Mouse (Mus musculus): ENCODE measurements around the gene Agbl2. TPM values are rescaled to one million over a fixed set of nuclear protein-coding genes. Genes with fewer than 3 reads are reported as not detected.

The Agbl2 gene
- polyA plus RNA-seq, 1 experiment = not detected

- Histone ChIP-seq H3K4me1 (ENCODE audit: control insufficient read depth) (peaks cover 38% of the 10 kb centered on the region), H3K27me3 (ENCODE audit: control insufficient read depth) (peaks cover 8% of the 10 kb centered on the region), H3K9me3 (ENCODE audit: control insufficient read depth, low read length) (no peaks in the 10 kb centered on the region), H3K4me3 (replicated peaks) (no peak overlapping the region), H3K36me3 (ENCODE audit: control insufficient read depth) (peaks cover under 1% of the 10 kb centered on the region; the same call in 1 of the 2 replicates)
- TF ChIP-seq TAL1 (IDR thresholded peaks at IDR 0.05; ENCODE audit: low read length) = no peak
These were observed 91.5 kb downstream of the Agbl2 start for GRCm38 (mm10) chr2:90874025-90874424.

- peaks cover 39% of the 10 kb centered on the region for H3K4me1 ChIP-seq (ENCODE audit: control insufficient read depth)
- no peaks in the 10 kb centered on the region for H3K36me3 ChIP-seq (ENCODE audit: control insufficient read depth)
- no peak overlapping the region for H3K4me3 ChIP-seq (replicated peaks)
- TF ChIP-seq TAL1 (IDR thresholded peaks at IDR 0.05; ENCODE audit: low read length) (no peak), GATA1 (IDR thresholded peaks at IDR 0.05; ENCODE audit: low read length) (no peak)
- no peaks in the 10 kb centered on the region for H3K9me3 ChIP-seq (ENCODE audit: control insufficient read depth, low read length)
- peaks cover 19% of the 10 kb centered on the region for H3K27me3 ChIP-seq (ENCODE audit: control insufficient read depth)
These were observed 92.7 kb downstream of the Agbl2 start for GRCm38 (mm10) chr2:90875239-90875638.

- Histone ChIP-seq H3K27me3 (ENCODE audit: control insufficient read depth) (peaks cover 37% of the 10 kb centered on the region), H3K9me3 (ENCODE audit: control insufficient read depth, low read length) (no peaks in the 10 kb centered on the region), H3K4me1 (ENCODE audit: control insufficient read depth) (peaks cover 25% of the 10 kb centered on the region), H3K4me3 (replicated peaks) (no peak overlapping the region), H3K36me3 (ENCODE audit: control insufficient read depth) (no peaks in the 10 kb centered on the region)
- no peak for TF ChIP-seq GATA1 (IDR thresholded peaks at IDR 0.05; ENCODE audit: low read length)
- TF ChIP-seq TAL1 (IDR thresholded peaks at IDR 0.05; ENCODE audit: low read length) = no peak
These were observed 95.2 kb downstream of the Agbl2 start for GRCm38 (mm10) chr2:90877584-90878259.

- no peaks in the 10 kb centered on the region for H3K36me3 ChIP-seq (ENCODE audit: control insufficient read depth)
- peaks cover 13% of the 10 kb centered on the region for H3K9me3 ChIP-seq (ENCODE audit: control insufficient read depth, low read length)
- peaks cover 25% of the 10 kb centered on the region for H3K4me1 ChIP-seq (ENCODE audit: control insufficient read depth)
- TF ChIP-seq TAL1 (IDR thresholded peaks at IDR 0.05; ENCODE audit: low read length) (no peak), GATA1 (IDR thresholded peaks at IDR 0.05; ENCODE audit: low read length) (no peak)
- H3K27me3 ChIP-seq (ENCODE audit: control insufficient read depth) = peaks cover 53% of the 10 kb centered on the region
- no peak overlapping the region for H3K4me3 ChIP-seq (replicated peaks)
These were observed 96.9 kb downstream of the Agbl2 start for GRCm38 (mm10) chr2:90879419-90879818.

- Histone ChIP-seq H3K9me3 (ENCODE audit: control insufficient read depth, low read length) (peaks cover 21% of the 10 kb centered on the region), H3K27me3 (ENCODE audit: control insufficient read depth) (peaks cover 61% of the 10 kb centered on the region), H3K36me3 (ENCODE audit: control insufficient read depth) (no peaks in the 10 kb centered on the region), H3K4me3 (replicated peaks) (no peak overlapping the region), H3K4me1 (ENCODE audit: control insufficient read depth) (peaks cover 24% of the 10 kb centered on the region)
- no peak for TF ChIP-seq TAL1 (IDR thresholded peaks at IDR 0.05; ENCODE audit: low read length)
- TF ChIP-seq GATA1 (IDR thresholded peaks at IDR 0.05; ENCODE audit: low read length) = no peak
These were observed 97.7 kb downstream of the Agbl2 start for GRCm38 (mm10) chr2:90880144-90880785.

- H3K4me3 ChIP-seq (replicated peaks) = no peak overlapping the region
- H3K4me1 ChIP-seq (ENCODE audit: control insufficient read depth) = peaks cover 29% of the 10 kb centered on the region
- H3K9me3 ChIP-seq (ENCODE audit: control insufficient read depth, low read length) = peaks cover 32% of the 10 kb centered on the region
- peaks cover 76% of the 10 kb centered on the region for H3K27me3 ChIP-seq (ENCODE audit: control insufficient read depth)
- no peaks in the 10 kb centered on the region for H3K36me3 ChIP-seq (ENCODE audit: control insufficient read depth)
- no peak for TF ChIP-seq GATA1 (IDR thresholded peaks at IDR 0.05; ENCODE audit: low read length)
- no peak for TF ChIP-seq TAL1 (IDR thresholded peaks at IDR 0.05; ENCODE audit: low read length)
These were observed 99.3 kb downstream of the Agbl2 start for GRCm38 (mm10) chr2:90881824-90882223.

Other genes starting within 250 kb of the Agbl2 start
- gene Ptprj, start 202.1 kb upstream of the Agbl2 start, polyA plus RNA-seq (2012) = 0.01 TPM in 1 of 2 replicates, not detected in the other
- gene Nup160, start 105.5 kb upstream of the Agbl2 start, polyA plus RNA-seq (2012) = 0.41 and 0.84 TPM in 2 replicates
- gene Fnbp4, start 37.4 kb upstream of the Agbl2 start, polyA plus RNA-seq (2012) = 3.9 and 6.2 TPM in 2 replicates
- 1.8 and 1.9 TPM in 2 replicates for gene Mtch2, start 64.4 kb downstream of the Agbl2 start, polyA plus RNA-seq (2012)
- gene C1qtnf4, start 103.1 kb downstream of the Agbl2 start, polyA plus RNA-seq (2012) = 3.9 and 5.9 TPM in 2 replicates
- 0.30 and 0.53 TPM in 2 replicates for gene Kbtbd4, start 122.0 kb downstream of the Agbl2 start, polyA plus RNA-seq (2012)
- 9.7 and 11.4 TPM in 2 replicates for gene Ndufs3, start 122.1 kb downstream of the Agbl2 start, polyA plus RNA-seq (2012)
- 5.1 and 6.5 TPM in 2 replicates for gene Celf1, start 157.7 kb downstream of the Agbl2 start, polyA plus RNA-seq (2012)